Mouse (Mus musculus) liver, embryonic 14.5 days (tissue): ENCODE data around the gene Spcs2.

Source experiments
- CTCF ChIP-seq: IDR thresholded peaks from 2 replicates; pipeline ENCODE4 v1.5.1; 2016; ENCODE audit warnings: antibody characterized with exemption, low read depth, control low read depth
- EP300 ChIP-seq: IDR thresholded peaks from 2 replicates; pipeline ENCODE4 v1.6.1; 2016; ENCODE audit warnings: antibody characterized with exemption, low read depth

- TF ChIP-seq CTCF = no peak
- TF ChIP-seq EP300 = no peak
These were observed 72.4 kb downstream of the Spcs2 start for GRCm38 (mm10) chr7:99790816-99791215.
